Mouse (Mus musculus): ENCODE measurements around the gene Dupd1. TPM values are rescaled to one million over a fixed set of nuclear protein-coding genes. Genes with fewer than 3 reads are reported as not detected.

The Dupd1 gene
- polyA plus RNA-seq, 1 experiment: not detected

- H3K4me1 ChIP-seq (ENCODE audit: control insufficient read depth, insufficient read depth, low read length): no peaks in the 10 kb centered on the region
- H3K9me3 ChIP-seq (replicated peaks; ENCODE audit: control insufficient read depth, insufficient read depth, low read length, poor library complexity, severe bottlenecking): no peaks in the 10 kb centered on the region
- peak within 1 kb of the TSS; percentile 91 for H3K9ac ChIP-seq (ENCODE audit: low read depth, poor library complexity, severe bottlenecking)
- H3K36me3 ChIP-seq (ENCODE audit: control insufficient read depth, insufficient read depth, low read length, poor library complexity, severe bottlenecking): no peaks in the 10 kb centered on the region
- H3K27ac ChIP-seq (ENCODE audit: insufficient read depth, low read length): peak within 1 kb of the TSS; percentile 66
- peak within 1 kb of the TSS; percentile 85 for H3K4me3 ChIP-seq (ENCODE audit: low read depth, low read length)
- no peaks in the 10 kb centered on the region for H3K27me3 ChIP-seq (ENCODE audit: control insufficient read depth, insufficient read depth, low read length, poor library complexity, severe bottlenecking)
- TF ChIP-seq CTCF (IDR thresholded peaks at IDR 0.05; ENCODE audit: low read depth, low read length): no peak
- TF ChIP-seq EP300 (IDR thresholded peaks at IDR 0.05; ENCODE audit: insufficient read depth, low read depth, low read length): no peak
- peak; percentile 80 for TF ChIP-seq POLR2A (IDR thresholded peaks at IDR 0.05; ENCODE audit: insufficient read depth, low read length)
These were observed 35.9 kb upstream of the Dupd1 start, which contains the start of gene Samd8 for GRCm38 (mm10) chr14:21750008-21750880. Gene Samd8 (plus strand): TSS chr14:21750531.

GRCm38 (mm10) chr14:21748142-21748870, 33.9 kb upstream of the Dupd1 start:
- Histone ChIP-seq H3K4me1 (ENCODE audit: control insufficient read depth, insufficient read depth, low read length) (no peaks in the 10 kb centered on the region), H3K9ac (ENCODE audit: low read depth, poor library complexity, severe bottlenecking) (no peak overlapping the region), H3K4me3 (ENCODE audit: low read depth, low read length) (no peak overlapping the region), H3K36me3 (ENCODE audit: control insufficient read depth, insufficient read depth, low read length, poor library complexity, severe bottlenecking) (no peaks in the 10 kb centered on the region), H3K9me3 (replicated peaks; ENCODE audit: control insufficient read depth, insufficient read depth, low read length, poor library complexity, severe bottlenecking) (no peaks in the 10 kb centered on the region), H3K27me3 (ENCODE audit: control insufficient read depth, insufficient read depth, low read length, poor library complexity, severe bottlenecking) (no peaks in the 10 kb centered on the region), H3K27ac (ENCODE audit: insufficient read depth, low read length) (no peak overlapping the region)
- TF ChIP-seq EP300 (IDR thresholded peaks at IDR 0.05; ENCODE audit: insufficient read depth, low read depth, low read length) (no peak), CTCF (IDR thresholded peaks at IDR 0.05; ENCODE audit: low read depth, low read length) (no peak), POLR2A (IDR thresholded peaks at IDR 0.05; ENCODE audit: insufficient read depth, low read length) (no peak)

- Histone ChIP-seq H3K27me3 (ENCODE audit: control insufficient read depth, insufficient read depth, low read length, poor library complexity, severe bottlenecking) (no peaks in the 10 kb centered on the region), H3K36me3 (ENCODE audit: control insufficient read depth, insufficient read depth, low read length, poor library complexity, severe bottlenecking) (no peaks in the 10 kb centered on the region)
- no peak for TF ChIP-seq CTCF (IDR thresholded peaks at IDR 0.05; ENCODE audit: low read depth, low read length)
- TF ChIP-seq EP300 (IDR thresholded peaks at IDR 0.05; ENCODE audit: insufficient read depth, low read depth, low read length): no peak
- TF ChIP-seq POLR2A (IDR thresholded peaks at IDR 0.05; ENCODE audit: insufficient read depth, low read length): no peak
These were observed 33.2 kb upstream of the Dupd1 start for GRCm38 (mm10) chr14:21747436-21748141.

GRCm38 (mm10) chr14:21746846-21747245, 32.5 kb upstream of the Dupd1 start:
- Histone ChIP-seq H3K36me3 (ENCODE audit: control insufficient read depth, insufficient read depth, low read length, poor library complexity, severe bottlenecking) (no peaks in the 10 kb centered on the region), H3K27me3 (ENCODE audit: control insufficient read depth, insufficient read depth, low read length, poor library complexity, severe bottlenecking) (no peaks in the 10 kb centered on the region), H3K4me1 (ENCODE audit: control insufficient read depth, insufficient read depth, low read length) (no peaks in the 10 kb centered on the region), H3K4me3 (ENCODE audit: low read depth, low read length) (no peak overlapping the region), H3K9ac (ENCODE audit: low read depth, poor library complexity, severe bottlenecking) (no peak overlapping the region), H3K9me3 (replicated peaks; ENCODE audit: control insufficient read depth, insufficient read depth, low read length, poor library complexity, severe bottlenecking) (no peaks in the 10 kb centered on the region), H3K27ac (ENCODE audit: insufficient read depth, low read length) (no peak overlapping the region)
- no peak for TF ChIP-seq EP300 (IDR thresholded peaks at IDR 0.05; ENCODE audit: insufficient read depth, low read depth, low read length)
- no peak for TF ChIP-seq POLR2A (IDR thresholded peaks at IDR 0.05; ENCODE audit: insufficient read depth, low read length)
- no peak for TF ChIP-seq CTCF (IDR thresholded peaks at IDR 0.05; ENCODE audit: low read depth, low read length)

More at GRCm38 (mm10) chr14:21747436-21748141, 33.2 kb upstream of the Dupd1 start:
- Histone ChIP-seq H3K27ac (ENCODE audit: insufficient read depth, low read length) (no peak overlapping the region), H3K4me1 (ENCODE audit: control insufficient read depth, insufficient read depth, low read length) (no peaks in the 10 kb centered on the region), H3K9ac (ENCODE audit: low read depth, poor library complexity, severe bottlenecking) (no peak overlapping the region), H3K9me3 (replicated peaks; ENCODE audit: control insufficient read depth, insufficient read depth, low read length, poor library complexity, severe bottlenecking) (no peaks in the 10 kb centered on the region), H3K4me3 (ENCODE audit: low read depth, low read length) (no peak overlapping the region)

GRCm38 (mm10) chr14:21746251-21746650, 31.9 kb upstream of the Dupd1 start:
- Histone ChIP-seq H3K4me3 (ENCODE audit: low read depth, low read length) (no peak overlapping the region), H3K27me3 (ENCODE audit: control insufficient read depth, insufficient read depth, low read length, poor library complexity, severe bottlenecking) (no peaks in the 10 kb centered on the region), H3K9me3 (replicated peaks; ENCODE audit: control insufficient read depth, insufficient read depth, low read length, poor library complexity, severe bottlenecking) (no peaks in the 10 kb centered on the region), H3K27ac (ENCODE audit: insufficient read depth, low read length) (no peak overlapping the region), H3K9ac (ENCODE audit: low read depth, poor library complexity, severe bottlenecking) (no peak overlapping the region), H3K36me3 (ENCODE audit: control insufficient read depth, insufficient read depth, low read length, poor library complexity, severe bottlenecking) (no peaks in the 10 kb centered on the region), H3K4me1 (ENCODE audit: control insufficient read depth, insufficient read depth, low read length) (no peaks in the 10 kb centered on the region)
- TF ChIP-seq CTCF (IDR thresholded peaks at IDR 0.05; ENCODE audit: low read depth, low read length): no peak
- TF ChIP-seq POLR2A (IDR thresholded peaks at IDR 0.05; ENCODE audit: insufficient read depth, low read length): no peak

Data from ES-Bruce4 (cell line).